Mouse (Mus musculus): Measurements from ENCODE around the gene Efcc1.

GRCm38 (mm10) chr6:87740496-87740895 lies 9.8 kb downstream of the Efcc1 start:
- TF ChIP-seq CTCF (IDR thresholded peaks at IDR 0.05; ENCODE audit: low read depth), result no peak
- TF ChIP-seq EP300 (IDR thresholded peaks at IDR 0.05; ENCODE audit: low read depth), result peak; percentile 96
